Mouse (Mus musculus) spleen, embryonic (tissue): Measurements from ENCODE around the gene Fmo4.

ENCODE experiments used
- CTCF ChIA-PET: fragments of 350-600 bp; sonication (Branson Sonifier 250); formaldehyde crosslinking; loops from one replicate; lab custom pipeline; 2022; lab: Charles Lee

Fmo4 gene

GRCm38 (mm10) chr1:162813836-162814156 lies at the start of gene Fmo4:
Gene Fmo4 (minus strand): TSS chr1:162813972.
- CTCF ChIA-PET: no interaction called here

GRCm38 (mm10) chr1:162862328-162862727 lies 48.6 kb upstream of the Fmo4 start:
- CTCF ChIA-PET: no interaction called here

GRCm38 (mm10) chr1:162859996-162860605 lies 46.3 kb upstream of the Fmo4 start:
- CTCF ChIA-PET: no interaction called here

- CTCF ChIA-PET: no interaction called here
These were observed 45.8 kb upstream of the Fmo4 start for GRCm38 (mm10) chr1:162859545-162859976.

- CTCF ChIA-PET: no interaction called here
These were observed 45.0 kb upstream of the Fmo4 start for GRCm38 (mm10) chr1:162858748-162859130.

GRCm38 (mm10) chr1:162857766-162858747 lies 44.3 kb upstream of the Fmo4 start:
- CTCF ChIA-PET: no interaction called here

GRCm38 (mm10) chr1:162853812-162854482 lies 40.2 kb upstream of the Fmo4 start:
- CTCF ChIA-PET: no interaction called here

- CTCF ChIA-PET: no interaction called here
These were observed 33.8 kb upstream of the Fmo4 start for GRCm38 (mm10) chr1:162847554-162847953.

GRCm38 (mm10) chr1:162840211-162840610 lies 26.4 kb upstream of the Fmo4 start:
- CTCF ChIA-PET: no interaction called here

GRCm38 (mm10) chr1:162838976-162839375 lies 25.2 kb upstream of the Fmo4 start:
- CTCF ChIA-PET: no interaction called here

GRCm38 (mm10) chr1:162834342-162834741 lies 20.6 kb upstream of the Fmo4 start:
- CTCF ChIA-PET: no interaction called here

GRCm38 (mm10) chr1:162832574-162832953 lies 18.8 kb upstream of the Fmo4 start:
- CTCF ChIA-PET: no interaction called here

GRCm38 (mm10) chr1:162831838-162832573 lies 18.2 kb upstream of the Fmo4 start:
- CTCF ChIA-PET: no interaction called here

GRCm38 (mm10) chr1:162819280-162819679 lies 5.5 kb upstream of the Fmo4 start:
- CTCF ChIA-PET: no interaction called here

- CTCF ChIA-PET: no interaction called here
These were observed 1.8 kb upstream of the Fmo4 start for GRCm38 (mm10) chr1:162815381-162816127.

GRCm38 (mm10) chr1:162814932-162815331 lies 1.2 kb upstream of the Fmo4 start:
- CTCF ChIA-PET: no interaction called here

- CTCF ChIA-PET: no interaction called here
These were observed 483 bp downstream of the Fmo4 start for GRCm38 (mm10) chr1:162813143-162813835.

- CTCF ChIA-PET: no interaction called here
These were observed 5.2 kb downstream of the Fmo4 start for GRCm38 (mm10) chr1:162808541-162808940.

- CTCF ChIA-PET: no interaction called here
These were observed 6.3 kb downstream of the Fmo4 start for GRCm38 (mm10) chr1:162807441-162807840.

GRCm38 (mm10) chr1:162805011-162805410 lies 8.8 kb downstream of the Fmo4 start:
- CTCF ChIA-PET: no interaction called here
